Mouse (Mus musculus): Measurements from ENCODE around the gene Tmem221.

Gene Tmem221

DNA sequence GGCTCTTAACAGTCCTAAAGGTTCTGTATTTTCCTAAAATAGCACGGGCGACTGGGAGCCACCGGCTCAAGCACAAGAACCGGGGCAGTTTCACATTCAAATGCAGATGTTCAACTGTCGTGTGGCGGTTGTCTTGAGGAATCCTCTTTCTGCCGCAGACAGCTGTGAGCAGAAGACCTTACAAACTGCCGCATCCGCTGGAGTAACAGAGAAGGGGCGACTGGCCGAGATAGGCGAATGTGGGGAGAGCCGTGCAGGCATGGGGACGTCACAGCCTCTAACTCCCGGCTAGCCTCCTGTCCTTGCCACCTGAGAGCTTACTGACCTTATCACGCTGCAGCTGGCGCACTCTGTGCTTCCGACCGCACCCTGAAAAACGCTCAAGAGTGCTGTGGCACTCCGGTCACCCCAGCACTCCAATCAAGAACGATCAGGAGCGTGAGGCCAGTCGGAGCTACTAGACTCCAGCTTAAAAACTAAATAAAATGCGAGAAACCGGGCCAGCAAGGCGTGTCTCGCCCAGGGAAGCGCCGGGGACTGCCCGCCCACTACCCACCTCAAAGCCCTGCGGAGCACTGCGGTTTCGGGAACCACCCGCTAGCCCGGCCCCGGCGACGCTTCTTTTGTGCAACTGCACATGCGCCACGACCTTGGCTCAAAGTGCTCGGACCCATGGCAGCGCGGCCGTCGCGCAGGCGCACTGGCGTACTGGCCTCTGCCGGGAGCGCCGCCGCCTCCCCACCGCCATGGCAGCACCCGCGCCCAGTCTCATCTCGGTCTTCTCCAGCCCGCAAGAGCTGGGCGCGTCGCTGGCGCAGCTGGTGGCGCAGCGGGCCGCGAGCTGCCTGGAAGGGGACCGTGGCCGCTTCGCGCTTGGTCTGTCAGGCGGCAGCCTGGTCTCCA is 33.1 kb upstream of the Tmem221 start, which contains the start of gene Pgls:
Pgls (plus strand) TSS at position 706 of the 903 bp plus-strand sequence.
- TF ChIP-seq GATA4 (IDR thresholded peaks at IDR 0.05; ENCODE audit: insufficient replicate concordance, low read length): no peak

DNA sequence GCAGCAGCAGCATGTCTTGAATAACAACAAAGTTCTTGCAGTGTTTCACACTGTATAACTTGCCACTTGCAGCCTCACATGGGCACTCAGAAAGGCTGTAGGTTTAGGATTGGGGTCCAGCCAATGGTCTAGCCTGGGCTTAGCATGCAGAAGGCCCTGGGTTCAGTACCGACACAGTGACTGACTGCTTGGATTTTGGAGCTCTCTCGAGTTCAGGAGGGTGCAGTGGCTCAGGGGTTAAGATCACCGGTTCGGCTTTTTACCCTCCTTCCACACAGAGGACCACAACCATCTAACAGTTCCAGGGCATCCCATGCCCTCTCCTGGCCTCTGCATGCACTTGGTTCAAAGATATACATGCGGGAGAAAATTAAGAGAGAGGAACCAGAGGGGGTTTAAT is 32.3 kb upstream of the Tmem221 start:
- TF ChIP-seq GATA4 (IDR thresholded peaks at IDR 0.05; ENCODE audit: insufficient replicate concordance, low read length): no peak

DNA sequence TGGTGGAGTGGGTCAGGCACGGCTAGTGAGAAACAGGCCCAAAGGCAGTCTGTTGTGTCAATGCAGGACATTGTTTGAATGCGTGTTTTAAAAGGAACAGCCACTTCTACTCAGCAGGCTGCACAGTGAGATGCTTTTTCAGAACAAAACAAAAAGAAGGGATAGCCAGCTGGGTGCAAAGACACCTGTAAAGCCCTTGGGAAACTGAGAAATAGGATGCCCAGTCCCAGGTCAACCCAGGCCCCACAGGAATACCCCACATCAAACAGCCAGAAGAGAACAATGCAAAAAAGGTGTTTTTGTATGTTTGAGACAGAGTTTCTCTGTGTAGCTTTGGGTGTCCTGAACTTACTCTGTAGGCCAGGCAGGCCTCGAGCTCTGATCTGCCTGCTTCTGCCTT is 30.1 kb upstream of the Tmem221 start:
- TF ChIP-seq GATA4 (IDR thresholded peaks at IDR 0.05; ENCODE audit: insufficient replicate concordance, low read length): no peak

DNA sequence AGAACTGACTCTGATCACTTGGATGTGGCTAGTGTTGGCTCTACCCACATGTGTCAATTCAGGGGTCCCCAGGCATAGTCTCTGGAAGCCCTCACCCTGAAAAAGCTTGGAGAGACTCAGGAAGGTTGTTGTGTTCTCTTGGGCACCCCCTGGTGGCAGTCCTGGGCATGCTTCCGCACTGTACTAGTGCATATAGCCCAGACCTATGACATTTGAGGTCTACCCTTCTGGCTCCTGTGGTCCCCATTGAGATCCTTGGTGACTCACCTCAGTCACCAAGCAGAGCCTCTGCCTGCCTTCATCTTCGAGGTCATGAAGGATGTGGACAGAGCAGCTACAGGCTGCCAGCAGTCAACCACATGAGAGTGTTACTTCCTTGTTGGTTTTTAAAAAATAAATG is 28.2 kb upstream of the Tmem221 start:
- no peak for TF ChIP-seq GATA4 (IDR thresholded peaks at IDR 0.05; ENCODE audit: insufficient replicate concordance, low read length)

DNA sequence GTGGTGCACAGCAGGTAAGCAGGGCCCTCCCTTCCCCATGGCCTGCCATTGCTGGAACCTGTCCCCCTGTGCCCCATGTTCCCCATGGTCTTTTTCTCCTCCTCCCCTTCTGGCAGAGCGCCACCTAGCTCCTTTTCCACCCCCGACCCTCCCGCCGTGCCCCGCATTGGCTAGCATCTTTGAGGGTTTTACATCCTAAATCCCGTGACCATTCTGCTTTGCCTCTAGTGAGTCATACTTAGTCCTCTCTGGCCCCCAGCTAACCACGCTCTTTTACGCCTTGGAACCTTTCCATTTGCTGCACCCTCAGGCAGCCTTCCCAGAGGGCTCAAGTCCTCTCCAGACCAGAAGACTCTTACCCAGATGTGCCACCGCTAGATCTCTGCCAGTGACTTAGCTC is 21.5 kb upstream of the Tmem221 start:
- no peak for TF ChIP-seq GATA4 (IDR thresholded peaks at IDR 0.05; ENCODE audit: insufficient replicate concordance, low read length)

DNA sequence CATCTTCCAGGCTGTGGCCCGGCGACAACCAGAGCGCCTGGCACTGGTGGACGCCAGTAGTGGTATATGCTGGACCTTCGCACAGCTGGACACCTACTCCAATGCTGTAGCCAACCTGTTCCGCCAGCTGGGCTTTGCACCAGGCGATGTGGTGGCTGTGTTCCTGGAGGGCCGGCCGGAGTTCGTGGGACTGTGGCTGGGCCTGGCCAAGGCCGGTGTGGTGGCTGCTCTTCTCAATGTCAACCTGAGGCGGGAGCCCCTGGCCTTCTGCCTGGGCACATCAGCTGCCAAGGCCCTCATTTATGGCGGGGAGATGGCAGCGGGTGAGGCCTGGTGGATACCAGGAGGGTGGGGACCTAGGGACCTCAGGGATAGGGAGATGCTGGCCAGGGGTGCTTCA is 20.8 kb upstream of the Tmem221 start:
- no peak for TF ChIP-seq GATA4 (IDR thresholded peaks at IDR 0.05; ENCODE audit: insufficient replicate concordance, low read length)

DNA sequence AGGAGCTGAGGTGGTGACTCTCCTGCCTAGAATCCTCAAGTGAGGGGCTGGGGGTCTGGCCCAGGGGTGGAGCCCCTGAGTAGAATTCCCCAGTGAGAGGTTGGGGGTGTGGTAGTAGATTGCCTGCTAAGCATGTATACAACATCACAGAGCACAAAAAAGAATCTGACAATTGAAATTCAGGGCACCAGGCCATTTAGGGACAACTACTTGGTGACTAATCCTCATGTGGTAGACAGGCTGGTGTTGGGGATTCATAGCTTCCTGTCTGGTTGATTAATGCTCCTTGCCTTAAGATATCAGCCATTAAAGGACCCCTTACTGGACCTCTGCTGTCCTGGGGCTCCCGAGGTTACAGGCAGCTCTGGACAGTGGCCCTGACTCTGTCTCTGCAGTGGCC is 20.3 kb upstream of the Tmem221 start:
- TF ChIP-seq GATA4 (IDR thresholded peaks at IDR 0.05; ENCODE audit: insufficient replicate concordance, low read length): no peak

DNA sequence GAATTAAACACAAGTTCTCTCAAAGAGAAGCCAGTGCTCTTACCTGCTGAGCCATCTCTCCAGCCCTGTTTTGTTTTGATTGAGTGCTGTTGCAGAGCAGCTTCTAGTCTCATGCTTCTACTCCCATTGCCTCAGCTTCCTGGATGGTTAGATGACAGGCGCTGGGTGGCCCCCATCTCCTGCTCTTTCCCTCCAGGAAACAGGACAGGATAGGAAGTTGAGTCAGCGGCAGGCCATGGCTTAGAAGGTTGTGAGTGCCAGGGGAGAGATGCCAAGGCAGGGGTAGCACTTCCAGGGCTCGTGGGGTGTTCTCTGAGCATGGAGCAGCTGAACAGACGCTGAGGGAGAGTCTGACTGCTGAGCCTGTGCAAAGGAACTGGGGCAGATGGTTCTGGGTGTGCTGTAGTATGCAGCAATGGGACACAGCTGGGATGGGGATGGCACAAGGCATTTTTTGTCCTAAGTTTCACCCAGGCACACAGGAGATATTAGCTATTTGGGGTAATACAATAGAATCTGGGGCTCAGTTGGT is 19.3 kb upstream of the Tmem221 start:
- no peak for TF ChIP-seq GATA4 (IDR thresholded peaks at IDR 0.05; ENCODE audit: insufficient replicate concordance, low read length)

DNA sequence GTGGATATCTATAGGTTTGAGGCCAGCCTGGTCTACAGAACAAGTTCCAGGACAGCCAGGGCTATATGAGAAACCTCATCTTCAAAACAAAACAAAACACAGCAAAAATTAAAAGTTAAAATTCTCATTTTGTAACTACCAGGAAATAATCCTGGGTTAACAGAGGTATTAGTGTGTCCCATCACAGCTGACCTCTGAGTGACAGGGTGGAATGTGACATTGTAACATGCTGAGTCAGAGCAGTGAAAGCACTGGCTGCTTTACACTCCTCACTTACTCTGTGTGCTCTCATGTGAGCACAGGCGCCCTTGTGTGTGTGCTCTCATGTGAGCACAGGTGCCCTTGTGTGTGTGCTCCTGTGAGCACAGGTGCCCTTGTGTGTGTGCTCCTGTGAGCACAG is 16.3 kb upstream of the Tmem221 start:
- TF ChIP-seq GATA4 (IDR thresholded peaks at IDR 0.05; ENCODE audit: insufficient replicate concordance, low read length): no peak

DNA sequence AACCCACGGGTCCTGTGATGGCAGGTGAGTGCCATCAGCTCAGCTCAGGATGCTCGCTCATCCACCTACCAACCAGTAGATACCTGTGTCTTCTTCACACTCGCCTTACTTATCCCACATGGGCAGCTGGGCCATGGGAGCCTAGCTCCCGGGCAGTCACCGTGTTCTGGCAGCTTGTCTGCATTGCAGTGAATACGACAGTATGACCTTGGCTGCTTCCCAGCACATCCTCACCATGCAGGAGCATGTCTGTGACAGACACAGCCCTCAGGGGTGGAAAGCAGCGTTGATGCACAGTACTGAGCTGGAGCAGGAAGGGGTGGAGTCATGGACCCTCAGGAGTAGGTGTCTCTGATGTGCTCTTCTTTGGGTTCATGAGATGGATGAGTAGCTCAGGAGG is 15.8 kb upstream of the Tmem221 start:
- no peak for TF ChIP-seq GATA4 (IDR thresholded peaks at IDR 0.05; ENCODE audit: insufficient replicate concordance, low read length)

DNA sequence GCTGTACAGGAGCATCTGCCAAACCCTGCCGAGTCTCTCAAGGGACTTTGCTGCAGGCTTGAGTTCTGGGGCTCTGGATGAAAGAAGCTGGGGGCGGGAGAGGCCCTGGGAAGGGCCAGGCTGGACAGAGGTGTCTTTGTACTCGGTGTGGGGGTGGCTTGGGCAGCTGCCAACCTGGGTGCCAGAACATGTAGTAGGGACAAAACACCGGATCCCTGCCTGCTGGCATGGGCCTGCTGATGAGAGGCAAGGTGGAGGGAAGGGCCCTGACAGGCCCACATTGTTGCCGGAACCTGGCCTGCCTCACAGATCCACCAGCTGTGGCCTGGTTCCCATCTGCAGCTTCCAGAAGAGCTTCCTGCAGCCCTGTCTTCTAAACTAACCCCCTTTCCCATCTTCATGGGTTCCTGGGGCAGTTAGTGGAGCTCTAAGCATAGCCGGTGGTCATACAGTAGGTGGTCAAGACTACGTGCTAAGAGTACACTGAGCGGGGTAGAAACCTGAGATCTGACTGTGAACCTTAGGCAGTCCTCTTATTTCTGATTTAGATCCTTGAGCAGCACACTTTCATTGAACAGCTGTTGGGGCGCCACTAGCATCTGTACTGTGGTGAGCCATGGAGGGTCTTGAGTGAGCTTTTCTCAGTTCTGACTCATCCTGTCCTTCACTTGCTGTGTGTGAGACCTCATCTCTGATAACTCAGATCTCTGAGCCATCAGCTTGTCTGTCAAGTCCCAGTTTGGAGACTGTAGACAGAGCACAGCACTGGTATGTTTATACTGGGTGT is 14.4 kb upstream of the Tmem221 start:
- TF ChIP-seq GATA4 (IDR thresholded peaks at IDR 0.05; ENCODE audit: insufficient replicate concordance, low read length): no peak

DNA sequence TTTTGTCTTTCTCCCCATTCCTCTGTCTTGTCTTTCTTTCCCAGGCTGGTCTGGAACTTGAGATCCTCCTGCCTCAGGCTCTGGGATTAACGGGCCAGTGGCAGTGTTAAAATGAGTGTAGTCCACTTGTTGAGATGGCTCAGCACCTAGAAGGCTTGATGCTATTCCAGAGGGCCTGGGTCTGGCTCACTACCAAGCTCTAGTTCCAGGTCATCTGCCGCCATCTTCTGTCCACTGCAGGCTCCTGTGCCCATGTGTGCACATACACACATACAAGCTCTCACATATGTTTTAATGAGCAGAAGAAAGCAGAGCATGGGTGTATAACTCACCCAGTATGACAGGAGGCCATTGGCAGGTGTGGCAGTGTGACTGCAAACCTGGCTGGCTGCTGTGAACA is 13.4 kb upstream of the Tmem221 start:
- TF ChIP-seq GATA4 (IDR thresholded peaks at IDR 0.05; ENCODE audit: insufficient replicate concordance, low read length): no peak

DNA sequence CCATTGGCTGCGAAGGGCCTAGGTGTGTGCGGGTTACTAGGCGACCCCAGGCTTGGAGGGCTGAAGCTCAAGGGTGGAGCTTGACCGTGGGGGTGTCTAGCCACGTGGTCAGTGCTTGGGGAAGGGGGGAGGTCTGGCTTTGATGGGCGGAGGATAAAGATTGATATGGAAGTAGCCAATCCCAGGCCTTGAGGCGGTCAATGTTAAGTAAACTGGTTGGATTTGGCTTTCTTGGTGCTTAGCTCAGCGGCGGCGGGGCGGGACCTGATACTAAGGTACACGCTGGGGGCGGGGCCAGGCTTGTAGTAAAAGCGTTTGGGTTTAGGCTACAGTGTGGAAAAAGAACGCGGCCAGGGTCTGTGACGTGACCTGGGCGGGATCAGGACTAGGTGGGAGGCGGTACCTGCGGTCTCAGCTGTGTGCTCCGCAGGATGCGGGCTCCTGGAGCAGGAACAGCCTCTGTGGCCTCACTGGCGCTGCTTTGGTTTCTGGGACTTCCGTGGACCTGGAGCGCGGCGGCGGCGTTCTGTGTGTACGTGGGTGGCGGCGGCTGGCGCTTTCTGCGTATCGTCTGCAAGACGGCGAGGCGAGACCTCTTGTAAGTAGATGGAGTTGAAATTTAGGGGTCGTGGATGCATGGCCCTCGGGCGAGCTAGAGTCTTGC is 11.8 kb upstream of the Tmem221 start:
- TF ChIP-seq GATA4 (IDR thresholded peaks at IDR 0.05; ENCODE audit: insufficient replicate concordance, low read length): no peak

DNA sequence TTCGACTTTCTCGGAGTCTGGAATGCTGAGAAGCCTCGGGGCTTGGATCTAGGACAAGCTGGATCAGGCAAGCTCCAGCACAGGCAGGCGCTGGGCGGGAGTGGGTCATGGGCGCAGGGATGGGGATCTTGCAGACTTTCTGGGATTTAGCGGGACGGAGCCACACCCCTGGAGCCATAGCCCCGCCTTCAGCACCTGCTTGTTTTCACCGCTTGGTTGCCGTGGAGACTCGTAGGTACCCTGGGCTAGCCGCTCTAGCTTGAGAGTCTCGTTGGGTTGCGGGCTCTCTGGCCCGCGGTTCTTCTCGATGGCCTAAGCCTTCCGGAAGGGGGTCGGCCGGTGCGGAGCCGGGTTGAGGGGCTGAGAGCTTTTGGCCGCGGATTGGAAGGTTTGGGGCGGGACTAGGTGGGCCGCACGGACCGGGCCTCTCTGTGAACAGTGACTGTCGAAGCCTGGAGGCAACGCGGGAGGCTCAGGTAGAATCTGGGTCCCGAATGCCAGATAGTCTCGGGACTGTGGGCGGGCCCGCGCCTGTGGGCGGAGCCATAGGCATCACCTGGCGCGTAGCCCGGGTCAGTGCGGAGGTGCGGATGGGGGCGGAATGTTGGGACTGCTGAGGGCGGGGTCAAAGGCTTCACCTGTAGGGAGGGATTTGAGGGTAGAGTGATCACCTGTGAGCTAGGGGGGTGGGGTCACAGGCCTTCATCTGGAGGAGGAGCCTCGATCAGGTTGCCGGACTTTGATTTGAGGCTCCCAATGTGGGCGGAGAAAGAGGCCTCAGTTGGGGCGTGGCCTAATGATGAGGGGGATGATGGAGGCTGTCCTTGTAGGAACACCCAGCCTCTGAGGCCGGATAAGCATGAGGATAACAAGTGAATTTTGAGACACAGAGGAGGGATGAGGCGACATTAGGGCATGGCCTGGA is 11.0 kb upstream of the Tmem221 start:
- TF ChIP-seq GATA4 (IDR thresholded peaks at IDR 0.05; ENCODE audit: insufficient replicate concordance, low read length): no peak
